Mouse (Mus musculus): ENCODE data around the gene Tspan4.
A peak's percentile ranks its signal among the peaks of the same experiment; 100 is the strongest.
"Not testable (repeated sequence)": the region's sequence is repeated elsewhere in the genome, so short reads cannot be mapped to it uniquely, and the experiment has no call there.

The Tspan4 gene

GRCm38 (mm10) chr7:141439140-141439679 is 35.8 kb upstream of the Tspan4 start:
- no peak for DNase-seq

- DNase-seq = no peak
Measured at GRCm38 (mm10) chr7:141439811-141440210, 35.2 kb upstream of the Tspan4 start.

DNA sequence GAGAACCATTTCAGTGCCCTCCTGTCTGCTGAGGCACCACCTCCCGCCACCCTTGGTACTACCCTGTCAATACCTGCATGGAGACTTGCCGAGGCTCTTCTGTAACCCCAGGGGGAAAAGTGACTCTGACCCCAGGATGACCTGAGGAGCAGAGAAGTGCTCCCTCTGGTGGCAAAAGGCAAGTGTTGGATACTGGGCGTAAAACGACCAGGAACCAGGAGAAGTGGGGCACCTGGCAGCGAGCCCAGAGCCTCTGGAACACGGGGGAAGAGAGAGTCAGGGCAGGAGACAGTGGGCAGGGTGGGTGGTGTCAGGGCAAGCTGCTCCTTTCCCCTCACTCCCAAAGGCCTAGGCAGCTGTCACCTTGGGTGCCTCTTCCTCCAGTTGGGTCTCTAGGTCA is 34.4 kb upstream of the Tspan4 start:
- peak; percentile 73 to 81 for DNase-seq

GRCm38 (mm10) chr7:141441460-141441859 is 33.6 kb upstream of the Tspan4 start:
- DNase-seq = peak in 1 of 2 experiments; percentile 26

DNA sequence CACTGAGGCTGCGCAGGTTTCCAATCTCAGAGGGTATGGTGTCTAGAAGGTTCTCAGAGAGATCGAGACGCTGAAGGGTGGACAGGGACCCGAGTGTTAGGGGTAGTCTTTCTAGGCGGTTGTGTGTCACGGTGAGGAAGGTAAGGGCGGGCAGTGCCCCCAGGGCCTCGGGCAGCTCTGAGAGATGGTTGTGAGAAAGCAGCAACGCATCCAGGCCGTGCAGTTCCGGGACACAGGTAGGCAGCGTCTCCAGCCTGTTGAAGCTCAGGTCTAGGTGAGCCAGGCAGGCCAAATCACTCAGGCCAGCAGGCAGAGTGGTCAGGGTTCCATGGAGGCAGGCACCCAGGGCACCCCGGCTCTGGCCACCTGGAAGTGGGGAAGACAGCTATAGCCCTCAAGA is 32.8 kb upstream of the Tspan4 start:
- DNase-seq = peak in 1 of 2 experiments; percentile 23

DNA sequence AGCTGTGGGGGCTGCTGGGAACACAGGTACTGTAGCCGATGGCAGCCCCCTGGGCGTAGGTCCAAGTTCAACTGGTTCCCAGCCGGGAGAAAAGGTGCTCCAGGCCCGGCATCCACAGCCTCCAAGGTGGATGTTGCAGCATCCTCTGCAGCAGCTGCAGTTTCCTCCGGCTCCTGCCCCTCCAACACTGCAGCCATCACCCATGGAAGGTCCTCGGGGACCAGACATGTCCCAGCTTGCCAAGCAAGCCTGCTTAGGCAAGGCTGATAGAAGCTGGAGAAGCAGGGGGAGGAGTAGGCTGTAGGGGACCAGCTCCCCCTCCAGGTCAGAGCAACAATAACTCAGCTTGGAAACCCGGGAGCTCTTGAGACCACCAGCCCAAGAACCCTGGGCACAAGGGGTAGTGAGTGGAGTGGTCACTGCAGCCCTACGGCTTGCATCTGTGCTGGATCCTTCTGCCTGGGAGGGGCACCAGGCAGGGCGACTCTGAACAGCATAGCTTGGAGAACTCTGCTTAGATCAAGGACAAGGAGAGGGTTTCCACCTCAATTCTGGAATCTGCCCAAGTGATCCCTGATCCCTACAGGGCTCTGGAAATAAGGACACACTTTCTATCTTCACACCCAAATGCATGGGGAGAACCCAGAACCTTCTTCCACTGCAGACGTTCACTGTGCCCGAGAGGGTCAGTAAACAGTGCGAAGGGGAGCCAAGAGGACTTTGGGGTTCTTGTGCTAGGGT is 31.8 kb upstream of the Tspan4 start:
- peak; percentile 46 to 48 for DNase-seq

DNA sequence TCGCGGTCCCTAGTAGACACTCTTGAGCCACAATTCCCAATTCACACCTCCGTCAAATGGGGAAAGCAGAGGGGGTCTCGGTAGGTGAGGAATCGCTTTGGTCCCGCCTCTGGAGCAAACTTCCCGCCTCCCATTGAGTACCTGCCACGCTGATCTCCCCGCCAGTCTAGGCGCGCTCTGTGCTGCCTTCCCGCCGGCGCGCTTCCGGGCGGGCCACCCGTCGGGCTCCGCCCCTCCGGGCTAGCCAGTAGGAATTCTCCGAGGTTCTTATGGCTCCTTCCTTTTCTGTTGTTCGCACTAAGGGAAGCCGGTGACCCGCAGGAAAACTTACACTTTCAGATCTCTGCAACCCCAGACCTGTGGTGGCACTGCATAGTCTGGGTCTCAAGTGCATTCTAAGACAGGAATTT is 31.2 kb upstream of the Tspan4 start, which contains the start of gene Pidd1:
Gene Pidd1, minus strand, starts transcription at position 198 of the 410 bp plus-strand sequence.
- DNase-seq = peak; percentile 79 to 86

DNA sequence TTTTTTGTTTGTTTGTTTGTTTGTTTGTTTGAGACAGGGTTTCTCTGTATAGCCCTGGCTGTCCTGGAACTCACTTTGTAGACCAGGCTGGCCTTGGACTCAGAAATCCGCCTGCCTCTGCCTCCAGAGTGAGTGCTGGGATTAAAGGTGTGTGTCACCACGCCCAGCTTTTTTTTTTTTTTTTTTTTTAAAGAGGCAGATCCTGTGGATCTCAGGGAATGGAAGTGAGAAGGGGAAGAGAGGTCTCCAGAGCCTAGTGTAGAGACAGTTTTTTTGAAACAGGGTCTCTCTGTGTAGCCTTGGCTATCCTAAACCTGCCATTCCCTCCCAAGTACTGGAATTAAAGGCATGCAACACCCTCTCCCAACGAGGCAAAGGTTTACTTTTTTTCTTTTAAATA is 28.7 kb upstream of the Tspan4 start:
- DNase-seq = not testable (repeated sequence)

- DNase-seq = peak; percentile 95 to 96
Measured at GRCm38 (mm10) chr7:141447110-141447991, 27.7 kb upstream of the Tspan4 start, which contains the start of gene Rplp2. Rplp2 (plus strand) TSS chr7:141447370.

DNA sequence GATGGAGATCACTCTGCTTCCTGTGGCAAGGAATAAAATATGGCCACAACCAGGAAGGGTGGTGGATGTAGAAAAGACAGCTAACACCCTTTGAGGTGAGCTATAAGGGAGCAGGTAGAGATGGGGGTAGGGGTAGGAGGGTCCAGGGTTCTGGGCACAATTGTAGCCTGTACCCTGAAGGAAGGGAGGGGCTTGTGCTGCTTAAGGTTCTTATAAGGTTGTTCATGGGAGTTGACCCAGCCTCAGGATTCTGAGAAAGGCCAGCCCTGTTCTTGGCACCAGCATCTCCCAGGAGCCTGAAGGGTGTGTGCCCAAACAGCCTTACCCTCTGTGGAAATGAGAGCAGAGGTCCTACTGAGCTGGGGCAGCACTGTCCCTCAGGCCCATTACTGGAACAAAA is 23.1 kb upstream of the Tspan4 start:
- DNase-seq = no peak

DNA sequence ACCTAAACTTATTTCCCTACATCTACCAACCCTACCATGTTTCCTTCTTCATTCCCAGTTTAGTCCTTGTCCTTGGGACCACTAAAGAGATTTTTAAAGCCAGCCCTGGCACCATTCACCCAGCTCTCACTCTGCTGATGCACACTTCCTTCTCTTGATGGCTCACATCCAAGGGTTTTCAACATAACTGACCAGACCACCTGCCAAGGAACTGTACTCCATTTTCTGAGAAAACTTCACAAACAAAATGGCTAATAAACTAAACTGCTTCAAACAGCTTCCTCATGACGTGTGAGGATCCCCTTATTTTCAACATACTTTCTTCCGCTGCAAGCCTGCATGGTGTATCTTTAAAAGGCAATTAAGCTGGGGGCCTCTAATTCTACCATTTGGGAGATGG is 21.4 kb upstream of the Tspan4 start:
- peak in 1 of 2 experiments; percentile 4 for DNase-seq

DNA sequence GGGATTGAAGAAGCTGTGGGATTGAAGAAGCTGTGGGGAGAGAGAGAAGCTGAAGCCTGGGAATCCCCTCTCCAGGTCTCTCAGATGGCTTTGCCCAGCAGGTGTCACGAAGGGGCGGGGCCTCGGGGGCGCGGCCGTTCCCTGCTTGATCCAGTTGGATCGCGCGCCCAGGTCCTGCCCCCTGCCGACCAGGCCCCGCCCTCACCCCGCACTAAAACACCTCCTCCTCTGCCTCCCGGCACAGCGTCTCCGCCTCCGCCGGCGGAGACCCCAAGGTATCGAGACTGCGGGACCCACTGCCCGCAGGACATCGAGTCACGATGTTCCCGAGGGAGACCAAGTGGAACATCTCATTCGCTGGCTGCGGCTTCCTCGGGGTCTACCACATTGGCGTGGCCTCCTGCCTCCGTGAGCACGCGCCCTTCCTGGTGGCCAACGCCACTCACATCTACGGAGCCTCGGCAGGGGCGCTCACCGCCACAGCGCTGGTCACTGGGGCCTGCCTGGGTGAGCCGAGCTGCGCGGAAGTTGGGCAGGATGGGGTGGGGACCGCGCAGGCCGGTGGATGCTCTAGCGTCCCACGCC is 20.0 kb upstream of the Tspan4 start, which contains the start of gene Pnpla2:
Gene Pnpla2, plus strand, starts transcription at position 232 of the 585 bp plus-strand sequence.
- peak; percentile 97 to 98 for DNase-seq

- peak; percentile 78 to 86 for DNase-seq
Measured at GRCm38 (mm10) chr7:141455610-141456314, 19.3 kb upstream of the Tspan4 start.

GRCm38 (mm10) chr7:141456739-141457138 is 18.3 kb upstream of the Tspan4 start:
- peak in 1 of 2 experiments; percentile 55 for DNase-seq

DNA sequence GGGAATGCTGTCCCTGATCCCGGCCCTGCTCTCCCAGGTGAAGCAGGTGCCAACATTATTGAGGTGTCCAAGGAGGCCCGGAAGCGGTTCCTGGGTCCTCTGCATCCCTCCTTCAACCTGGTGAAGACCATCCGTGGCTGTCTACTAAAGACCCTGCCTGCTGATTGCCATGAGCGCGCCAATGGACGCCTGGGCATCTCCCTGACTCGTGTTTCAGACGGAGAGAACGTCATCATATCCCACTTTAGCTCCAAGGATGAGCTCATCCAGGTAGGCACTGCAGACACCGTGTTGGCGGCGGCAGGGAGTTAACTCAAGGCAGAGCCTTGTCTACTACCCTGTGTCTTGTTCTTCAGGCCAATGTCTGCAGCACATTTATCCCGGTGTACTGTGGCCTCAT is 17.8 kb upstream of the Tspan4 start:
- peak; percentile 4 to 27 for DNase-seq

DNA sequence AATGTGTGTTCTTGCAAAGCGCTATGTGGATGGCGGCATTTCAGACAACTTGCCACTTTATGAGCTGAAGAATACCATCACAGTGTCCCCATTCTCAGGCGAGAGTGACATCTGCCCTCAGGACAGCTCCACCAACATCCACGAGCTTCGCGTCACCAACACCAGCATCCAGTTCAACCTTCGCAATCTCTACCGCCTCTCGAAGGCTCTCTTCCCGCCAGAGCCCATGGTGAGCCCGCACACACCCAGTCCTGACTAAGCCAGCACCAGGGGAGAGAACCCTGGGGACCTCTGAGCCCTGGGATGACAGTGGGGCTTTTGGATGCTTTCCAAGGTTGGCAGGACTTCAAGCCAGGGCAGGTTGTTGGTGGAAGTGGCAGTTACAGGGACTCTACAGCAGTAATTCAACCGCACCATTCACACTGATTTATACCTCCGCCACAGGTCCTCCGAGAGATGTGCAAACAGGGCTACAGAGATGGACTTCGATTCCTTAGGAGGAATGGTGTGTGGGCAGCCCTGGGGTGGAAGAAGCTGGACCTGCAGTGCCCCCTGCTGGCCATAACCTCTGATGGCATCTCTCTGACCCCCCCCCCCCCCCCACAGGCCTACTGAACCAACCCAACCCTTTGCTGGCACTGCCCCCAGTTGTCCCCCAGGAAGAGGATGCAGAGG is 16.9 kb upstream of the Tspan4 start:
- DNase-seq = peak; percentile 50 to 72

- no peak for DNase-seq
Measured at GRCm38 (mm10) chr7:141458661-141459060, 16.4 kb upstream of the Tspan4 start.

GRCm38 (mm10) chr7:141459301-141459711 is 15.7 kb upstream of the Tspan4 start:
- DNase-seq = no peak

GRCm38 (mm10) chr7:141460001-141460390 is 15.0 kb upstream of the Tspan4 start:
- DNase-seq = peak in 1 of 2 experiments; percentile 23

GRCm38 (mm10) chr7:141460391-141461113 is 14.5 kb upstream of the Tspan4 start, which contains the start of gene Cracr2b:
Cracr2b (plus strand) TSS chr7:141461094.
- peak; percentile 63 to 70 for DNase-seq

Data from lung, postnatal 4 days (tissue).